Comparison of ENCODE assay signal across 27 mouse cellular contexts in genomic region chr6:31299395-31299794, GRCm38 (mm10).
DNase-seq lines count a peak whose midpoint lies in the region; ATAC-seq and TF ChIP-seq lines count a peak whose summit lies in the region.
"Had no signal": no experiment of that assay in that cellular context is flagged by ENCODE, and none has a peak within 500 bp of the region (broad histone marks: within the 10 kb centered on the region; RNA-seq: fewer than 3 reads in every experiment).

No protein-coding gene starts in this region.

- peak; percentile 50 for ATAC-seq in frontal cortex, adult (ENCODE audit: low TSS enrichment)
- ATAC-seq: activated CD4-positive, CD25-positive, alpha-beta regulatory T cell, adult 4 months; CD4-positive, CD25-positive, alpha-beta regulatory T cell, adult 4 months; forebrain, embryonic 14.5 days; forebrain, embryonic 16.5 days; Patski had no signal

- H3K27ac ChIP-seq in left cerebral cortex, adult 2 months: peak overlapping the region; percentile 48; the same call in 1 of the 2 replicates
- H3K27ac ChIP-seq: embryonic facial prominence, embryonic 13.5 days; embryonic facial prominence, embryonic 15.5 days; forebrain, embryonic 10.5 days; forebrain, embryonic 12.5 days had no signal

- H3K4me3 ChIP-seq in left cerebral cortex, adult 2 months: no peak overlapping the region
- H3K4me3 ChIP-seq: embryonic facial prominence, embryonic 13.5 days; embryonic facial prominence, embryonic 15.5 days; erythroblast, embryonic 14.5 days; forebrain, embryonic 10.5 days; forebrain, embryonic 12.5 days had no signal

- TF ChIP-seq CTCF in left cerebral cortex, adult 2 months (IDR thresholded peaks at IDR 0.05): no peak

- intact Hi-C loops in left cerebral cortex, adult 2 months (cut with DNase I): no loop called here
- intact Hi-C loops in left cerebral cortex, postnatal 36 days (cut with DNase I): no loop called here

- no peak for DNase-seq in frontal cortex, postnatal 10 days (ENCODE audit: low spot score in 2 of 2)
- DNase-seq in left cerebral cortex, adult 2 months (ENCODE audit: extremely low spot score in 1 of 2, low spot score in 2 of 2): no peak
- no peak for DNase-seq in left cerebral cortex, postnatal 36 days (ENCODE audit: low spot score in 2 of 2)
- peak; percentile 60 for DNase-seq in right cerebral cortex, adult 18-20 months
- DNase-seq in right cerebral cortex, adult 2 months (ENCODE audit: low spot score in 2 of 2): no peak
- DNase-seq: adrenal gland, adult 8-10 months; adrenal gland, postnatal 14 days; adrenal gland, postnatal 36 days; B cell, adult 2 months; cerebellum, adult 11 months; cerebellum, adult 18-20 months; cerebellum, adult 8-10 months; cerebellum, adult 9-11 months; cerebellum, postnatal 14 days; cerebellum, postnatal 36 days; embryo, embryonic 11 days had no signal
